Mouse (Mus musculus) olfactory bulb, adult 2 months (tissue): ENCODE results near the gene Acvr1b.

ENCODE experiments used
- CTCF ChIP-seq: fragments of 200-500 bp; IDR thresholded peaks from 2 replicates; pipeline ENCODE4 v1.5.1; 2012; ENCODE audit warnings: low read depth, mild to moderate bottlenecking, low read length, moderate library complexity; ENCODE audit not compliant: insufficient read depth
- POLR2A ChIP-seq: fragments of 200-500 bp; IDR thresholded peaks from 2 replicates; pipeline ENCODE4 v1.6.1; 2012; ENCODE audit warnings: mild to moderate bottlenecking, low read depth, low read length, moderate library complexity; ENCODE audit not compliant: insufficient read depth

DNA sequence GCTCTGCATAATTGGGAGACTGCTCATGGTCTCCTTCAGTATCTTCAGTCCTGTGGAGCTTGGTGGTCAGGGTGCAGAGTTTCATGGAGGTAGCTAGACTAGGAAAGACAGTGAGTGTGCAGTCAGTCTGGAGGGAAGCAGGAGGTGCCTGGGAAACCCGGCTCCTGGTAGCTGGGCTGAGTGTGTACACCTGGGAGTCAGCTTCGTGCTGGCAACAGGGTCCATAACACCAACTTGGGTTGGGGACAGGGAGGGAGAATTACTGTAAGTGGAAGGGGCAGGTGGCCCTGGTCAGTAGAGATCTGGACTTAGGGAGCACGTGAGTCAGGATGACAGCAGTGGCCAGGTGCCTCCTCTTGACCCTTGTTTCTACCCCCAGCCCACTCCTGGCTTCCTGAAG, 86.1 kb downstream of the Acvr1b start:
- TF ChIP-seq CTCF (no peak), POLR2A (no peak)
